Mouse (Mus musculus): ENCODE measurements around the gene Ninl. TPM values are rescaled to one million over a fixed set of nuclear protein-coding genes. Genes with fewer than 3 reads are reported as not detected.
A peak's percentile ranks its signal among the peaks of the same experiment; 100 is the strongest.

Ninl gene
- polyA plus RNA-seq (2012; rRNA removed) (9.6 and 10.0 TPM in 2 replicates), polyA plus RNA-seq (2014; fragmentation: Nextera tagmentation; extraction: Ambion mirVana) (3.9 and 7.9 TPM in 2 replicates)

DNA sequence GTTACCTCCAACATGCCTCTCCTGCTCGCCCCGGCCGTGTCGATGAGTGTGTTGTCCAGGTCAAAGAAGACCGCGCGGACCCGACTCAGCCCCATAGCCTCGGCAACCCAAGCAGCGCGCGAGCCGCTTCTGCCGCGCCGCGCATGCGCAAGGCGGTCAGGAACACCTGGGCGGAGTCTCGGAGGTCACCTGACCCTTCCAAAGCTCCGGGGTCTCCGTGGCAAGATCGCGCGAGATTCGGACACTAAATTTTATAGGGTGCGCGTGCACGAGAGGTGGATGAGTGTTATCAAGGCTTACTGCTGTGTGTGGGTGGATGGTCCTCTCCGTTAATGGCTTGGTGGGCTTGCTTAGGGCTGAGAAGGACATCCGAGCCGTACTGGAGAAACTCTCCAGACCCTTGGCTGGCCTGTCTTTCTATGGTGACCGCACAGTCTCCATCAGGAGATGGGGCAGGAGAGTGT is at the start of gene Ninl, which contains the start of gene Nanp:
Gene Ninl, minus strand, starts transcription at position 151 of the 464 bp plus-strand sequence.
Gene Nanp, minus strand, starts transcription at position 167 of the 464 bp plus-strand sequence.
- DNase-seq (ENCODE audit: low spot score): peak; percentile 94
- H3K27ac ChIP-seq (replicated peaks; ENCODE audit: low read depth, low read length): peak within 1 kb of the TSS; percentile 81
- peak within 1 kb of the TSS; percentile 97 for H3K9ac ChIP-seq (ENCODE audit: low read depth, low read length, severe bottlenecking)
- no peaks in the 10 kb centered on the region; the same call in 1 of the 2 replicates for H3K9me3 ChIP-seq (ENCODE audit: control insufficient read depth, low read length)
- peak; percentile 54; the same call in 1 of the 2 replicates for TF ChIP-seq POLR2A (IDR thresholded peaks at IDR 0.05; ENCODE audit: borderline replicate concordance, extremely low read depth, insufficient read depth, insufficient read length)
- WGBS: 1% methylated on average over 25 of the region's 34 CpGs
- H3K36me3 ChIP-seq (ENCODE audit: control insufficient read depth, insufficient read depth, low read length): 0 out of 2 replicates have a peak, but pooled peaks cover 6% of the 10 kb centered on the region
- peak within 1 kb of the TSS; percentile 83 for H3K4me2 ChIP-seq (replicated peaks; ENCODE audit: low read depth, low read length, severe bottlenecking)
- no peaks in the 10 kb centered on the region for H3K27me3 ChIP-seq (ENCODE audit: control insufficient read depth, insufficient read depth, low read length)
- H3K4me3 ChIP-seq (replicated peaks; ENCODE audit: low read length): peak within 1 kb of the TSS; percentile 91
- peaks cover 11% of the 10 kb centered on the region for H3K4me1 ChIP-seq (ENCODE audit: control insufficient read depth, insufficient read depth, low read length)
- ATAC-seq (ENCODE audit: low FRiP score, low read depth): peak; percentile 99

DNA sequence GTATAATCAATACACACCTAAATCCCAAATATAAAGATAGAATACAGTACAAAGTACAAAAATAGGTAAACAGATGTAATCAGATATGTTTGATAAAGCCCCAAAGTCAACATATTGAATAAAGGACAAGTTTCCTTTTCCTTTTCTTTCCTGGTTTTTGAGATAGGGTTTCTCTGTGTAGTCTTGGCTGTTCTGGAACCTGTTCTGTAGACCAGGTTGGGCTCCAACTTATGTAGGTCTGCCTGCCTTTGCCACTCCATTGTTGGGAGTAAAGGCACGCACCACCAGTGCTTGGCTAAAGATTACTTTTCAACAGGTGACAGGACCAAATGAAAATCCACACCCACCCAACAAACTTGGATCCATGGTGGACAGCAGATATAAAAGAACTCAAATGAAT is 17.5 kb upstream of the Ninl start:
- TF ChIP-seq POLR2A (IDR thresholded peaks at IDR 0.05; ENCODE audit: borderline replicate concordance, extremely low read depth, insufficient read depth, insufficient read length): no peak
- H3K4me1 ChIP-seq (ENCODE audit: control insufficient read depth, insufficient read depth, low read length): no peaks in the 10 kb centered on the region
- H3K27ac ChIP-seq (replicated peaks; ENCODE audit: low read depth, low read length): no peak overlapping the region
- H3K9ac ChIP-seq (ENCODE audit: low read depth, low read length, severe bottlenecking): no peak overlapping the region
- H3K9me3 ChIP-seq (ENCODE audit: control insufficient read depth, low read length): no peaks in the 10 kb centered on the region; the same call in 1 of the 2 replicates
- no peak overlapping the region for H3K4me2 ChIP-seq (replicated peaks; ENCODE audit: low read depth, low read length, severe bottlenecking)
- no peaks in the 10 kb centered on the region for H3K36me3 ChIP-seq (ENCODE audit: control insufficient read depth, insufficient read depth, low read length)
- WGBS: 89% methylated on average over 1 of the region's 1 CpGs
- no peaks in the 10 kb centered on the region for H3K27me3 ChIP-seq (ENCODE audit: control insufficient read depth, insufficient read depth, low read length)
- H3K4me3 ChIP-seq (replicated peaks; ENCODE audit: low read length): no peak overlapping the region
- ATAC-seq (ENCODE audit: low FRiP score, low read depth) (no peak), DNase-seq (ENCODE audit: low spot score) (no peak)

GRCm38 (mm10) chr2:151040411-151040810 is 1.2 kb upstream of the Ninl start:
- WGBS: 88% methylated on average over 1 of the region's 1 CpGs
- no peaks in the 10 kb centered on the region for H3K27me3 ChIP-seq (ENCODE audit: control insufficient read depth, insufficient read depth, low read length)
- no peak for DNase-seq (ENCODE audit: low spot score)
- no peaks in the 10 kb centered on the region for H3K36me3 ChIP-seq (ENCODE audit: control insufficient read depth, insufficient read depth, low read length)
- no peak overlapping the region for H3K4me3 ChIP-seq (replicated peaks; ENCODE audit: low read length)
- peaks cover 11% of the 10 kb centered on the region for H3K4me1 ChIP-seq (ENCODE audit: control insufficient read depth, insufficient read depth, low read length)
- no peak overlapping the region for H3K4me2 ChIP-seq (replicated peaks; ENCODE audit: low read depth, low read length, severe bottlenecking)
- H3K27ac ChIP-seq (replicated peaks; ENCODE audit: low read depth, low read length): no peak overlapping the region
- no peak for TF ChIP-seq POLR2A (IDR thresholded peaks at IDR 0.05; ENCODE audit: borderline replicate concordance, extremely low read depth, insufficient read depth, insufficient read length)
- no peak overlapping the region for H3K9ac ChIP-seq (ENCODE audit: low read depth, low read length, severe bottlenecking)
- no peak for ATAC-seq (ENCODE audit: low FRiP score, low read depth)
- no peaks in the 10 kb centered on the region; the same call in 1 of the 2 replicates for H3K9me3 ChIP-seq (ENCODE audit: control insufficient read depth, low read length)

GRCm38 (mm10) chr2:151039726-151040125 is 544 bp upstream of the Ninl start:
- Histone ChIP-seq H3K4me2 (replicated peaks; ENCODE audit: low read depth, low read length, severe bottlenecking) (peak overlapping the region; percentile 83), H3K27me3 (ENCODE audit: control insufficient read depth, insufficient read depth, low read length) (no peaks in the 10 kb centered on the region), H3K9ac (ENCODE audit: low read depth, low read length, severe bottlenecking) (peak overlapping the region; percentile 97), H3K9me3 (ENCODE audit: control insufficient read depth, low read length) (no peaks in the 10 kb centered on the region; the same call in 1 of the 2 replicates), H3K4me1 (ENCODE audit: control insufficient read depth, insufficient read depth, low read length) (peaks cover 11% of the 10 kb centered on the region), H3K4me3 (replicated peaks; ENCODE audit: low read length) (peak overlapping the region; percentile 91), H3K36me3 (ENCODE audit: control insufficient read depth, insufficient read depth, low read length) (0 out of 2 replicates have a peak, but pooled peaks cover 2% of the 10 kb centered on the region), H3K27ac (replicated peaks; ENCODE audit: low read depth, low read length) (no peak overlapping the region)
- ATAC-seq (ENCODE audit: low FRiP score, low read depth) (no peak), DNase-seq (ENCODE audit: low spot score) (no peak)
- no peak for TF ChIP-seq POLR2A (IDR thresholded peaks at IDR 0.05; ENCODE audit: borderline replicate concordance, extremely low read depth, insufficient read depth, insufficient read length)
- WGBS: 41% methylated on average over 8 of the region's 8 CpGs

DNA sequence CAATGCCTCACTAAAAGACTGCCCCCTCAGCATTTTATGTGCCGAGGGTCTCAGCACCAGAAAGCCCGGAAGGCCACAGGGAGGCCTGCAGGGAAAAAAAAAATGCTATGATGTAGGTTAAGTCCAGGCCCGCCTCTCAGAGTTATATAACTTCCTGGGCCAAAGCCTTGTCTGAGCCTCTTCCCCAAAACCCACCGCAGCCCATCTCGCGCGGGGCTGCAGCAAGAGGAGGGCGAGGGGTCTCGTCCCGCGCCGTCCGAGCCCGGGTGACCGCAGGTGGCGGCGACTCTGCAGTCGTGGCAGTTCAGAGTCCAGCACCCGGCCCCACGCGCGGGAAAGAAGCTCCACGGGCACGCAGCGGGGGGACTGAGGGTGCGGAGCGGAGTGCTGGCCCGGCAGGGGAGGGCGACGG is 365 bp downstream of the Ninl start:
- Histone ChIP-seq H3K27me3 (ENCODE audit: control insufficient read depth, insufficient read depth, low read length) (no peaks in the 10 kb centered on the region), H3K4me2 (replicated peaks; ENCODE audit: low read depth, low read length, severe bottlenecking) (peak overlapping the region; percentile 83), H3K9me3 (ENCODE audit: control insufficient read depth, low read length) (no peaks in the 10 kb centered on the region; the same call in 1 of the 2 replicates), H3K27ac (replicated peaks; ENCODE audit: low read depth, low read length) (peak overlapping the region; percentile 81), H3K4me3 (replicated peaks; ENCODE audit: low read length) (peak overlapping the region; percentile 91), H3K4me1 (ENCODE audit: control insufficient read depth, insufficient read depth, low read length) (peaks cover 11% of the 10 kb centered on the region), H3K9ac (ENCODE audit: low read depth, low read length, severe bottlenecking) (peak overlapping the region; percentile 97), H3K36me3 (ENCODE audit: control insufficient read depth, insufficient read depth, low read length) (0 out of 2 replicates have a peak, but pooled peaks cover 6% of the 10 kb centered on the region)
- peak; percentile 21 for DNase-seq (ENCODE audit: low spot score)
- peak; percentile 64 for ATAC-seq (ENCODE audit: low FRiP score, low read depth)
- TF ChIP-seq POLR2A (IDR thresholded peaks at IDR 0.05; ENCODE audit: borderline replicate concordance, extremely low read depth, insufficient read depth, insufficient read length): no peak
- 0% methylated on average over 23 of the region's 30 CpGs for WGBS
